Mouse (Mus musculus) regulatory T cell (primary cell): ENCODE data around the gene Slc27a1.

Experiments used
- in situ Hi-C: fragments of 300-600 bp; cut with MboI, MseI; formaldehyde crosslinking; loops from one replicate; pipeline ENCODE4 v1.15.1; 2025; ENCODE audit warnings: high pct_unique_total_duplicates

Gene Slc27a1

GRCm38 (mm10) chr8:71579476-71579875 is 10.8 kb downstream of the Slc27a1 start:
- in situ Hi-C loops: no loop called here

GRCm38 (mm10) chr8:71580201-71580600 is 11.5 kb downstream of the Slc27a1 start:
- in situ Hi-C loops: no loop called here

GRCm38 (mm10) chr8:71586891-71587290 is 18.2 kb downstream of the Slc27a1 start:
- in situ Hi-C loops: no loop called here

GRCm38 (mm10) chr8:71588762-71589161 is 20.1 kb downstream of the Slc27a1 start:
- in situ Hi-C loops: no loop called here

- in situ Hi-C loops: no loop called here
Observed at GRCm38 (mm10) chr8:71591017-71591416, 22.3 kb downstream of the Slc27a1 start.

- in situ Hi-C loops: no loop called here
Observed at GRCm38 (mm10) chr8:71591471-71592373, 23.0 kb downstream of the Slc27a1 start, which contains the start of gene Pgls. Gene Pgls, plus strand, starts transcription at chr8:71592176.

- in situ Hi-C loops: no loop called here
Observed at GRCm38 (mm10) chr8:71592374-71593170, 23.9 kb downstream of the Slc27a1 start.

GRCm38 (mm10) chr8:71593556-71594323 is 25.1 kb downstream of the Slc27a1 start:
- in situ Hi-C loops: no loop called here

GRCm38 (mm10) chr8:71594324-71594722 is 25.6 kb downstream of the Slc27a1 start:
- in situ Hi-C loops: no loop called here

GRCm38 (mm10) chr8:71595862-71596261 is 27.2 kb downstream of the Slc27a1 start:
- in situ Hi-C loops: no loop called here

GRCm38 (mm10) chr8:71596384-71596783 is 27.7 kb downstream of the Slc27a1 start:
- in situ Hi-C loops: no loop called here

- in situ Hi-C loops: no loop called here
Observed at GRCm38 (mm10) chr8:71596798-71597197, 28.1 kb downstream of the Slc27a1 start.

- in situ Hi-C loops: no loop called here
Observed at GRCm38 (mm10) chr8:71597451-71597850, 28.8 kb downstream of the Slc27a1 start, which contains the start of gene Fam129c. Gene Fam129c, plus strand, starts transcription at chr8:71597648.

GRCm38 (mm10) chr8:71598375-71598774 is 29.7 kb downstream of the Slc27a1 start:
- in situ Hi-C loops: no loop called here

GRCm38 (mm10) chr8:71598841-71599240 is 30.2 kb downstream of the Slc27a1 start:
- in situ Hi-C loops: no loop called here

- in situ Hi-C loops: no loop called here
Observed at GRCm38 (mm10) chr8:71601939-71602665, 33.4 kb downstream of the Slc27a1 start.

GRCm38 (mm10) chr8:71602666-71603334 is 34.1 kb downstream of the Slc27a1 start:
- in situ Hi-C loops: no loop called here

GRCm38 (mm10) chr8:71604021-71604420 is 35.3 kb downstream of the Slc27a1 start:
- in situ Hi-C loops: no loop called here

- in situ Hi-C loops: loop anchor here (10.0 kb wide), 1 partner anchor 1626 kb away; no protein-coding TSS in a partner anchor
Observed at GRCm38 (mm10) chr8:71610822-71611651, 42.4 kb downstream of the Slc27a1 start, which contains the start of gene Colgalt1. Gene Colgalt1, plus strand, starts transcription at chr8:71610998.
